Mouse (Mus musculus) heart, adult 2 months (tissue): ENCODE data around the gene H6pd.

Source experiments
- CTCF ChIP-seq: fragments of 200-600 bp; IDR thresholded peaks from 2 replicates; pipeline ENCODE4 v1.8.1; 2022; ENCODE audit warnings: antibody characterized with exemption, mild to moderate bottlenecking, moderate library complexity
- POLR2A ChIP-seq: fragments of 200-500 bp; IDR thresholded peaks from 2 replicates; pipeline ENCODE4 v1.6.1; 2011; ENCODE audit warnings: mild to moderate bottlenecking, low read depth, low read length, control low read depth; ENCODE audit not compliant: insufficient read depth

DNA sequence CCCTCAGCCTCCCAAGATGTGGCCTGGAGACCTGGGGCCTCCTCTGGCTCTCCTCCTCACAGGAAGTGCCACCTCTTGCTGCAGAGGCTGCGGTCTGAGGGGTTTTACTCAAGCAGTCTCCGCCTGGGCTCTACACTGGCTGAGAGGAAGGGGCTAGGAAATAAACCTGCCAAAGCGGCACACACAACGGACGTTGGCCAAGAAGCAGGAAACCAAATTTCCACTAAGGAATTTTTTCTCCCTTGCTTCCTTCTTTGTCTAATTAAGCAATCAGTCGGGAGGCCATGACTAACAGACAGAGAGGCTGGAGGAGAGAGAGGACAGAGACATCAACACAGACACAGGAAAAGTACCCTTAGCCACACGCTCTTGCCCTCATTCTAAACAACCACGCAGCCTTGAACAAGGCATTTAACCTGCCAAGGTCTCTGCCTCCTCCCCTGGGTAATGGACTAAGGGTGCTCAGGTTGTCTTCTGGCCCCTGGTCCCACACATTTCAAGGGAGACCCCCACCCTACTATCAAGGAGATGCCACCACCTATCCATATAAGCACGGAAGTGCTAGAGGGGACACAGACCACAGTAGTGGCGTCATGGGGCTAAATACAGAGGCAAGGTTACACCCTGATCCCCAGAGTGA is 7.5 kb downstream of the H6pd start:
- TF ChIP-seq POLR2A (no peak), CTCF (no peak)
